Mouse (Mus musculus) heart, postnatal 0 days (tissue): ENCODE measurements around the gene Gpn1. TPM values are rescaled to one million over a fixed set of nuclear protein-coding genes. Genes with fewer than 3 reads are reported as not detected.

Experiments used
- ATAC-seq: fragments of 200-750 bp; cut with Nextera tagmentation; 2 replicates; pipeline ENCODE4 v1.8.0; 2017; ENCODE audit warnings: low read depth, moderate number of reproducible peaks, moderate library complexity; ENCODE audit not compliant: insufficient read depth
- DNase-seq: peaks from one replicate; pipeline ENCODE4 v3.0.0-alpha.2; 2016; ENCODE audit warnings: low spot score
- H3K27ac ChIP-seq: fragments of 300-500 bp; sonication (generic); 2 replicates; pipeline ENCODE4 v1.5.1; 2014; ENCODE audit warnings: low read depth, mild to moderate bottlenecking
- H3K27me3 ChIP-seq: fragments of 300-500 bp; sonication (generic); 2 replicates; pipeline ENCODE4 v1.6.1; 2014; ENCODE audit warnings: low read length, mixed read lengths; ENCODE audit not compliant: control insufficient read depth, insufficient read depth
- H3K36me3 ChIP-seq: fragments of 300-500 bp; sonication (generic); replicated peaks from 2 replicates; pipeline ENCODE4 v1.6.1; 2014; ENCODE audit warnings: low read length, mixed read lengths; ENCODE audit not compliant: control insufficient read depth, insufficient read depth
- H3K4me1 ChIP-seq: fragments of 300-500 bp; sonication (generic); 2 replicates; pipeline ENCODE4 v1.6.1; 2014; ENCODE audit warnings: antibody characterized with exemption; ENCODE audit not compliant: control insufficient read depth, insufficient read depth
- H3K4me2 ChIP-seq: fragments of 300-500 bp; sonication (generic); 2 replicates; pipeline ENCODE4 v1.6.1; 2014; ENCODE audit warnings: low read depth, mild to moderate bottlenecking, low read length, moderate library complexity
- H3K4me3 ChIP-seq: fragments of 300-500 bp; sonication (generic); 2 replicates; pipeline ENCODE4 v1.5.1; 2014; ENCODE audit warnings: low read depth, low read length
- H3K9ac ChIP-seq: fragments of 300-500 bp; sonication (generic); replicated peaks from 2 replicates; pipeline ENCODE4 v1.6.1; 2014; ENCODE audit warnings: low read depth, low read length, mixed read lengths
- H3K9me3 ChIP-seq: fragments of 300-500 bp; sonication (generic); replicated peaks from 2 replicates; pipeline ENCODE4 v1.6.1; 2016; ENCODE audit warnings: low read length; ENCODE audit not compliant: control insufficient read depth
- CTCF ChIP-seq: IDR thresholded peaks from 2 replicates; pipeline ENCODE4 v1.5.1; 2016; ENCODE audit warnings: antibody characterized with exemption, control low read depth, low read depth
- EP300 ChIP-seq: IDR thresholded peaks from 2 replicates; pipeline ENCODE4 v1.6.1; 2016; ENCODE audit warnings: antibody characterized with exemption, low read depth
- WGBS: fragments of 180-500 bp; shearing (Covaris S2); extraction: QIAGEN DNeasy Blood & Tissue Kit; methylation state at CpG from one replicate; pipeline ENCODE4 v1.1.7; 2014; 5-methylcytosine and 5-hydroxymethylcytosine counted together
- polyA plus RNA-seq: library from polyadenylated mRNA; unstranded; fragments of >200 nt; fragmentation: Nextera tagmentation; extraction: Ambion mirVana; gene quantifications from 2 replicates; pipeline ENCODE4 v1.2.1, GENCODE M21; 2015
- total RNA-seq: library from RNA; depleted of rRNA; stranded (reverse); fragments of >200 nt; gene quantifications from 2 replicates; pipeline ENCODE4 v1.2.3, GENCODE M21; 2014; ENCODE audit warnings: low replicate concordance

Gpn1 gene
- total and polyA plus RNA-seq, 2 experiments from 2014 or later, result 29.1 to 31.3 TPM

DNA sequence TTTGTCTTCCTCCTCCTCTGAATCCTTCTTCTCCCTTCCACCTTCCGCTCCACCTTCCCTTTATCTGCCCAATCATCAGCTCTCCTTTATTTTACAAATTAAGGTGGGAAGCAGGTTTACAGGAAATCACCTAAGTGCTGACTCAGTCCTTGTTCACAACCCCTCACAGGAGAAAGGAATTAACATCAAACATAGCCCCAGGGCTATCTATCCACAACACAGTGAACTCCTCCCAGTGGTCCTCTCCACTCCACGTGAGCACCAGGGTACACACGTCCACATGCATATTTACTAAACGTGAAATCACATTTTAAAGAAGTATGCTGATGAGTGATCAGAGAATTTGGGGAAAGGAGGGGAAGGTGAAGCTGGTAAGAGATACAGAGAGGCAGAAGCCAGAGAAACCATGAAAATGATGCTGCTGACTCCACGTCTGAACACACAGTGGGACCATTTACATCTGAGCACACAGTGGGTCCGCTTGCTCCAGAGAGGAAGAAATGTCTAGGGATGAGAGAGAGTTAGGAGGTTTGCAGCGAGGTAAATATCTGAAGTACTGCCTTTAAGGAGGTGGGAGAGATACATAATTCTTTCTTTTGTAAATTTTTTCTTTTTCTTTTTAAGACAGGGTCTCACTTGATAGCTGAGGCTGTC is 5.3 kb upstream of the Gpn1 start:
- 56% methylated on average over 7 of the region's 7 CpGs for WGBS
- H3K9me3 ChIP-seq, result no peaks in the 10 kb centered on the region
- H3K9ac ChIP-seq, result no peak overlapping the region
- ATAC-seq (no peak), DNase-seq (no peak)
- no peaks in the 10 kb centered on the region for H3K4me1 ChIP-seq
- H3K4me3 ChIP-seq, result no peak overlapping the region
- no peaks in the 10 kb centered on the region for H3K36me3 ChIP-seq
- no peak overlapping the region for H3K4me2 ChIP-seq
- no peaks in the 10 kb centered on the region for H3K27me3 ChIP-seq
- H3K27ac ChIP-seq, result no peak overlapping the region
- TF ChIP-seq CTCF (no peak), EP300 (no peak)

DNA sequence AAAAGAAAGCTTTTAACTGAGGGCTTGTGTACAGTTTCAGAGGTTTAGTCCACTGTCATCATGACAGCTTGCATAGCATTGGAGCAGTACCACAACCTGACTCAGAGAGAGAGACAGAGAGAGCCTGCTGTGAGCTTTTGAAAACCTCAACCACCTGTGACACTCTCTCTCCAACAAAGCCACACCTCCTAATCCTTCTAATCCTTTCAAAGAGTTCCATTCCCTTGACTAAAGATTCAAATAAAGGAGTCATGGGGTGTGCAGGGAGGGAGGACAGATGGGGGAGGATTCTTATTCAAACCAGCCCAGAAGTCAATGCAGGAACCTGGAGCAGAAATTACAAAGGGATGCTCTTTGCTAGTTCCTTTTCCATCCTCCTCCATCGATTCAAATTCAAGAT is 2.5 kb upstream of the Gpn1 start:
- no peak for ATAC-seq
- WGBS, result 48% methylated on average over 1 of the region's 1 CpGs
- no peak for TF ChIP-seq EP300
- no peak for TF ChIP-seq CTCF

DNA sequence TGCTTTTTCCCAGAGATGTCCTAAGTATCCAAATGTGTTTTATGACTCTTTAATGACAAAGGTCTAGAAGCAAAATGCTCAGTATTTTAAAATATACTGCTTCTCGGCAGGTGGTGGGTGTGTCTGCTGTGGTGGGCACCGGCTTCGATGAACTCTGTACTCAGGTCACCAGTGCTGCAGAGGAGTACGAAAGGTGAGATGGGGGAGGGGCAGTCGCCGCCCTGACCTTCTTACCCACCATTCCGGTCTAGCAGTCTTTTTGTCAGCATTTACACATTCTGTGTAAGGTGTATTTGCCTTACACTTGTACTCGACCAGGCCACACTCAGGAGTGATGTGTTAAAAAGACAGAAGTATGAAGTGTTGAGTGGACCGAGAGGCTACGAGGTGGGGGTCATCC is 10.3 kb downstream of the Gpn1 start:
- H3K27me3 ChIP-seq, result no peaks in the 10 kb centered on the region
- no peak for DNase-seq
- no peak overlapping the region for H3K4me2 ChIP-seq
- H3K4me3 ChIP-seq, result no peak overlapping the region
- peaks cover 82% of the 10 kb centered on the region for H3K36me3 ChIP-seq
- WGBS, result 88% methylated on average over 10 of the region's 10 CpGs
- no peak overlapping the region for H3K27ac ChIP-seq
- no peak for TF ChIP-seq EP300
- no peak for TF ChIP-seq CTCF
- H3K9me3 ChIP-seq, result no peaks in the 10 kb centered on the region
- no peaks in the 10 kb centered on the region for H3K4me1 ChIP-seq
- no peak overlapping the region for H3K9ac ChIP-seq
- no peak for ATAC-seq

More for the DNA sequence above, 2.5 kb upstream of the Gpn1 start:
- no peak for DNase-seq
- Histone ChIP-seq H3K36me3 (peaks cover 7% of the 10 kb centered on the region), H3K4me1 (peaks cover 6% of the 10 kb centered on the region), H3K4me3 (no peak overlapping the region), H3K4me2 (no peak overlapping the region), H3K27ac (no peak overlapping the region), H3K9me3 (no peaks in the 10 kb centered on the region), H3K9ac (no peak overlapping the region), H3K27me3 (no peaks in the 10 kb centered on the region)

DNA sequence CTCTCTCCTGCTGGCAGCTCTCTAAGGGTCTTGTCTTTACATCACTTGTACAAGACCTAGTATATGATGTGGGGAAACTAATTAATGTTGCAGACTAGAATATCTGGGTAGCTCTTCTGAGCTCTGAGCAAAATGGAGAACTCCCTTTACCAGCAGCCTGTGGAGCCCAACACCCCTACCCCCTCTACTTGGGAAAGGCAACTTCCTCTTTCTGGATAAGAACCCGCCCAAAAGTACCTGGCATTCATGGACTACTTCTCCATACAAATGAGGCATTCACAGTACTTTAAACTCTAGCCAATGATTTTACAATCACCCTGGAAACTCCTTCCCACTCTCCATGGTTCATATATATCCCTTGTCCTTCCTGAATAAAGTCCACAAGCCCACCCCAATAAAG is 17.9 kb downstream of the Gpn1 start:
- no peak overlapping the region for H3K4me3 ChIP-seq
- ATAC-seq (no peak), DNase-seq (no peak)
- H3K9ac ChIP-seq, result no peak overlapping the region
- no peaks in the 10 kb centered on the region for H3K9me3 ChIP-seq
- H3K4me1 ChIP-seq, result no peaks in the 10 kb centered on the region
- 71% methylated on average over 1 of the region's 1 CpGs for WGBS
- H3K36me3 ChIP-seq, result peaks cover 75% of the 10 kb centered on the region
- TF ChIP-seq CTCF (no peak), EP300 (no peak)
- no peak overlapping the region for H3K27ac ChIP-seq
- H3K4me2 ChIP-seq, result no peak overlapping the region
- no peaks in the 10 kb centered on the region for H3K27me3 ChIP-seq

DNA sequence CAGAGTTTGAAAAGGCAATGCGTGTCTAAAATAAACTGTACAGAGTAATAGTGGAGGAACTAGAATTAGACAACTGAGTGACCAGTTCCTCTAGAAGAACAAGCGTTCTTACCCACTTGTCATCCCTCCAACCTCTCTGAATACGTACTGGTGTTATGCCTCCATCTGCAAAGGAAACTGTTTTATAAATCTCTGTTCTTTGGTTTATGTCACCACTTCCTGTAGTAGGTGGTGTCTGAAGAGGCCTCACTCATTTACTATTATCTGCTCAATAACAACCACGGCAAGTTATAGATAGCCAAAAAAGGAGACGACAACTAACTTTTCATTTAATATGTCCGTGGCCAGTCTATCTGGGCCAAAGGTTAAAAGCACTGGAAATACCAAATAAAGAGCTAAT is 26.0 kb downstream of the Gpn1 start:
- DNase-seq, result no peak
- Histone ChIP-seq H3K9ac (no peak overlapping the region), H3K4me1 (peaks cover 3% of the 10 kb centered on the region), H3K27ac (no peak overlapping the region), H3K9me3 (no peaks in the 10 kb centered on the region), H3K36me3 (peaks cover 64% of the 10 kb centered on the region), H3K4me2 (no peak overlapping the region), H3K4me3 (no peak overlapping the region), H3K27me3 (no peaks in the 10 kb centered on the region)
- TF ChIP-seq CTCF (no peak), EP300 (no peak)
- no peak for ATAC-seq
- 86% methylated on average over 6 of the region's 6 CpGs for WGBS
